Mouse (Mus musculus): ENCODE data around the gene Kdm3a. TPM values are rescaled to one million over a fixed set of nuclear protein-coding genes. Genes with fewer than 3 reads are reported as not detected.

The Kdm3a gene
- polyA plus RNA-seq, 1 experiment: 11.5 TPM

- Histone ChIP-seq H3K36me3 (ENCODE audit: control insufficient read depth, insufficient read depth) (no peaks in the 10 kb centered on the region), H3K27me3 (ENCODE audit: control insufficient read depth, insufficient read depth, insufficient read length) (peaks cover 5% of the 10 kb centered on the region), H3K79me2 (ENCODE audit: control insufficient read depth, insufficient read depth) (no peaks in the 10 kb centered on the region), H3ac (ENCODE audit: control insufficient read depth, insufficient read length) (no peak overlapping the region), H3K4me2 (ENCODE audit: low read depth) (no peak overlapping the region), H3K4me3 (no peak overlapping the region)
- TF ChIP-seq POLR2AphosphoS2 (IDR thresholded peaks at IDR 0.05; ENCODE audit: insufficient read length, low read depth) (no peak), CEBPB (IDR thresholded peaks at IDR 0.05; ENCODE audit: insufficient read depth, poor library complexity, severe bottlenecking) (no peak), POLR2A (IDR thresholded peaks at IDR 0.05; ENCODE audit: insufficient read length, low read depth) (no peak), MYOD1 (IDR thresholded peaks at IDR 0.05; ENCODE audit: control insufficient read depth in 1 of 3, insufficient read length in 2 of 3, low read depth in 2 of 3) (no peak), E2F4 (IDR thresholded peaks at IDR 0.05; ENCODE audit: insufficient read depth) (no peak), MAX (IDR thresholded peaks at IDR 0.05; ENCODE audit: low read depth) (no peak)
Observed at GRCm38 (mm10) chr6:71658290-71658689, 25.5 kb upstream of the Kdm3a start.

DNA sequence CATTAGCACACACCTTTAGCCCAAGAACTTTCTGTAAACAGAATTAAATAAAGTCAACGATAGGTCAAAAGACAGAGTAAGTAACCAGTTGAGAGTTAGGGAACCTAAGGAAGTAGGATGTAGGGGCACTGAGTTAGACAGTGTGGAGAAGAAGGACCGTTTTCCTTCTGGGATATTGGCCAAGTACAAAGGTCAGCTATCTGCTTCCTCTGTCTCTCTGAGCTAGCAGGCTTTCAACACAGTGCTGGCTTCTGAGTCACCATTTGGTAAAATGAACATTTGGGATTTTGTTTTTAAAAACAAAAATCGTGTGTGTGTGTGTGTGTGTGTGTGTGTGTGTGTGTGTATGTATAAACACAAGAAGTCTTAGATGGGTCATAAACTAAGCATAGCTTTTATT, 23.0 kb upstream of the Kdm3a start:
- TF ChIP-seq SRF (IDR thresholded peaks at IDR 0.05; ENCODE audit: control insufficient read depth, insufficient read length, low read depth) (no peak), TCF12 (IDR thresholded peaks at IDR 0.05; ENCODE audit: insufficient read depth, poor library complexity, severe bottlenecking) (no peak), CEBPB (IDR thresholded peaks at IDR 0.05; ENCODE audit: insufficient read depth, poor library complexity, severe bottlenecking) (no peak), POLR2A (IDR thresholded peaks at IDR 0.05; ENCODE audit: insufficient read length, low read depth) (no peak), REST (IDR thresholded peaks at IDR 0.05; ENCODE audit: insufficient read depth, insufficient read length) (no peak), USF1 (IDR thresholded peaks at IDR 0.05; ENCODE audit: low read depth) (no peak), TCF3 (IDR thresholded peaks at IDR 0.05; ENCODE audit: insufficient read length, low read depth) (no peak), POLR2AphosphoS2 (IDR thresholded peaks at IDR 0.05; ENCODE audit: insufficient read length, low read depth) (no peak), MYOD1 (IDR thresholded peaks at IDR 0.05; ENCODE audit: control insufficient read depth in 1 of 3, insufficient read length in 2 of 3, low read depth in 2 of 3) (no peak), E2F4 (IDR thresholded peaks at IDR 0.05; ENCODE audit: insufficient read depth) (no peak), MAX (IDR thresholded peaks at IDR 0.05; ENCODE audit: low read depth) (no peak), MYOG (IDR thresholded peaks at IDR 0.05; ENCODE audit: control insufficient read depth in 1 of 3, insufficient read depth in 1 of 3, insufficient read length in 2 of 3, low read depth in 2 of 3) (no peak)
- Histone ChIP-seq H3K27me3 (ENCODE audit: control insufficient read depth, insufficient read depth, insufficient read length) (peaks cover 5% of the 10 kb centered on the region), H3K36me3 (ENCODE audit: control insufficient read depth, insufficient read depth) (no peaks in the 10 kb centered on the region), H3ac (ENCODE audit: control insufficient read depth, insufficient read length) (no peak overlapping the region), H3K4me2 (ENCODE audit: low read depth) (no peak overlapping the region), H3K79me2 (ENCODE audit: control insufficient read depth, insufficient read depth) (no peaks in the 10 kb centered on the region), H3K4me3 (no peak overlapping the region)

- Histone ChIP-seq H3K4me3 (no peak overlapping the region), H3K4me2 (ENCODE audit: low read depth) (no peak overlapping the region), H3K36me3 (ENCODE audit: control insufficient read depth, insufficient read depth) (no peaks in the 10 kb centered on the region), H3ac (ENCODE audit: control insufficient read depth, insufficient read length) (no peak overlapping the region), H3K27me3 (ENCODE audit: control insufficient read depth, insufficient read depth, insufficient read length) (peaks cover 5% of the 10 kb centered on the region), H3K79me2 (ENCODE audit: control insufficient read depth, insufficient read depth) (no peaks in the 10 kb centered on the region)
- TF ChIP-seq POLR2AphosphoS2 (IDR thresholded peaks at IDR 0.05; ENCODE audit: insufficient read length, low read depth): no peak
Observed at GRCm38 (mm10) chr6:71651868-71652267, 19.1 kb upstream of the Kdm3a start.

DNA sequence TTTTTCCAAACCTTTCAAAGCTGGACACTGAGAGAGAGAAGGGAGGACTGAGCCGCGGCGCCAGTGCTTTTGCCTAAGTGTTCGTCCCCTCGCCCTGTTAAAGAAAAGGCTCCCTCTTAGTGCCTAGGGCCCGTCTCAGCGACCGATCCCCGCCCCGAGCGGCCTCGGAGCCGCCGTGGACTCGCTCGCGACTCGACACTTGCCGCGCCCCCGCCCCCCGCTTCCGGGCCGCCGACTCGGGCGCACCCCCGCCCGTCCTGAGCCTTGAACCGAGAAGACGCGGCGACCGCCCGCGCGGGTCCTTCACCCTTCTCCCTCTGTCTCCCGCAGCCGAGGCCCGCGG, 333 bp downstream of the Kdm3a start:
- no peak overlapping the region for H3K4me2 ChIP-seq (ENCODE audit: low read depth)
- H3K27me3 ChIP-seq (ENCODE audit: control insufficient read depth, insufficient read depth, insufficient read length): no peaks in the 10 kb centered on the region
- TF ChIP-seq CEBPB (IDR thresholded peaks at IDR 0.05; ENCODE audit: insufficient read depth, poor library complexity, severe bottlenecking) (no peak), MYOG (IDR thresholded peaks at IDR 0.05; ENCODE audit: control insufficient read depth in 1 of 3, insufficient read depth in 1 of 3, insufficient read length in 2 of 3, low read depth in 2 of 3) (no peak)

GRCm38 (mm10) chr6:71631706-71632461, 906 bp downstream of the Kdm3a start:
- Histone ChIP-seq H3K79me2 (ENCODE audit: control insufficient read depth, insufficient read depth) (peaks cover 36% of the 10 kb centered on the region), H3K4me3 (peak overlapping the region; percentile 81), H3ac (ENCODE audit: control insufficient read depth, insufficient read length) (peak overlapping the region; percentile 63), H3K27me3 (ENCODE audit: control insufficient read depth, insufficient read depth, insufficient read length) (no peaks in the 10 kb centered on the region), H3K4me2 (ENCODE audit: low read depth) (peak overlapping the region; percentile 73), H3K36me3 (ENCODE audit: control insufficient read depth, insufficient read depth) (peaks cover 28% of the 10 kb centered on the region)
- TF ChIP-seq TCF12 (IDR thresholded peaks at IDR 0.05; ENCODE audit: insufficient read depth, poor library complexity, severe bottlenecking) (no peak), POLR2AphosphoS2 (IDR thresholded peaks at IDR 0.05; ENCODE audit: insufficient read length, low read depth) (no peak), CEBPB (IDR thresholded peaks at IDR 0.05; ENCODE audit: insufficient read depth, poor library complexity, severe bottlenecking) (no peak), E2F4 (IDR thresholded peaks at IDR 0.05; ENCODE audit: insufficient read depth) (no peak), MYOG (IDR thresholded peaks at IDR 0.05; ENCODE audit: control insufficient read depth in 1 of 3, insufficient read depth in 1 of 3, insufficient read length in 2 of 3, low read depth in 2 of 3) (no peak), REST (IDR thresholded peaks at IDR 0.05; ENCODE audit: insufficient read depth, insufficient read length) (no peak), MYOD1 (IDR thresholded peaks at IDR 0.05; ENCODE audit: control insufficient read depth in 1 of 3, insufficient read length in 2 of 3, low read depth in 2 of 3) (no peak), SRF (IDR thresholded peaks at IDR 0.05; ENCODE audit: control insufficient read depth, insufficient read length, low read depth) (no peak)

More for the DNA sequence above, 333 bp downstream of the Kdm3a start:
- Histone ChIP-seq H3K36me3 (ENCODE audit: control insufficient read depth, insufficient read depth) (peaks cover 23% of the 10 kb centered on the region), H3ac (ENCODE audit: control insufficient read depth, insufficient read length) (peak overlapping the region; percentile 63), H3K4me3 (peak overlapping the region; percentile 81), H3K79me2 (ENCODE audit: control insufficient read depth, insufficient read depth) (peaks cover 36% of the 10 kb centered on the region)
